Mouse (Mus musculus): ENCODE results near the gene Pacsin1. TPM values are rescaled to one million over a fixed set of nuclear protein-coding genes. Genes with fewer than 3 reads are reported as not detected.

Gene Pacsin1
- polyA plus RNA-seq, 1 experiment from 2014 or later = 2.7 TPM

DNA sequence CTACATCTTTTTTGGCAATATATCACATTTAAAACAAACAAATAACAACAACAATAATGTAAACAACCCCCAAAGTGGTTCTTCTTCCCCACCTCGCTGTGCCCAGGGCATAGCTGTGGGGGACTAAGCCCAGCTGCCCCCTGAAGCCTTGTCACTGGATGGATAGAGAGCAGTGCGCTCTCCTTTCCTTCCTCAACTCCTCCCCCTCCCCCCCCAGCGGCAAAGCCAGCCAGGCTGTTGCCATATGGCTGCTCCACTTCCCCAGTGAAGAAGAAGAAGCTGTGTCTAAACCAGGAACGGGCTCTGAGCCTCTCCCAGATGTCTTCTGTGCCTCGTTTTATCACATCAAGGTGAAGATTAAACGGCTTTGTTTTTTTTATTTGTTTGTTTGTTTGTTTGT lies 12.2 kb upstream of the Pacsin1 start:
- H3K9me3 ChIP-seq (ENCODE audit: control insufficient read depth, low read length) = no peaks in the 10 kb centered on the region
- no peaks in the 10 kb centered on the region for H3K27me3 ChIP-seq (replicated peaks; ENCODE audit: control insufficient read depth, insufficient read depth, low read length)
- H3K4me3 ChIP-seq (ENCODE audit: low read length) = no peak overlapping the region
- no peaks in the 10 kb centered on the region for H3K36me3 ChIP-seq (ENCODE audit: control insufficient read depth, insufficient read depth, low read length)
- peak overlapping the region; percentile 42; the same call in 1 of the 2 replicates for H3K27ac ChIP-seq (ENCODE audit: low read length)
- peak; percentile 34; the same call in 1 of the 2 replicates for ATAC-seq
- no peak overlapping the region for H3K9ac ChIP-seq (ENCODE audit: low read depth, low read length)
- H3K4me2 ChIP-seq (ENCODE audit: low read depth, low read length) = no peak overlapping the region
- H3K4me1 ChIP-seq (ENCODE audit: control insufficient read depth, insufficient read depth, low read length) = peaks cover 11% of the 10 kb centered on the region
- 24% methylated on average over 6 of the region's 6 CpGs for WGBS

DNA sequence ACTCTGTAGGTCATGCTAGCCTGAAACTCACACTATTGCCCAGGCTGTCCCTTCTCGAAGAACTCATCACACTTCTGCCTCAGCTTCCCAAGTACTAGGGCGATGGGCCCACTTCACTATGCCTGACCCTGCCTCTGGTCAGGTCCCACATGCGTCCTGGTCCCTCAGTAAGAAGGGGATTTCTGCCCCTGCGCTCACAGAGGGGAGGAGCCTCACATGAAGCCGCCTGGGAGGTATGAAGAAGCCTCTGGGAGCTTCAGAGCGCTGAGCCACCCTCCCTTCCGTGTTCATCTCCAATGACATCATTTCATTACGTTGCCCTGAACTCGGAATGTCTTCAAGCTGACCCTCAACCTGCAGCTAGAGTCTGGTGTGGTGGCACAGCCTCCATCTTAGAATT lies 11.6 kb upstream of the Pacsin1 start:
- no peak overlapping the region for H3K4me3 ChIP-seq (ENCODE audit: low read length)
- H3K4me2 ChIP-seq (ENCODE audit: low read depth, low read length) = no peak overlapping the region
- no peak overlapping the region for H3K27ac ChIP-seq (ENCODE audit: low read length)
- H3K9me3 ChIP-seq (ENCODE audit: control insufficient read depth, low read length) = no peaks in the 10 kb centered on the region
- no peak overlapping the region for H3K9ac ChIP-seq (ENCODE audit: low read depth, low read length)
- H3K36me3 ChIP-seq (ENCODE audit: control insufficient read depth, insufficient read depth, low read length) = no peaks in the 10 kb centered on the region
- no peak for ATAC-seq
- WGBS = 83% methylated on average over 9 of the region's 9 CpGs
- no peaks in the 10 kb centered on the region for H3K27me3 ChIP-seq (replicated peaks; ENCODE audit: control insufficient read depth, insufficient read depth, low read length)
- peaks cover 11% of the 10 kb centered on the region for H3K4me1 ChIP-seq (ENCODE audit: control insufficient read depth, insufficient read depth, low read length)

DNA sequence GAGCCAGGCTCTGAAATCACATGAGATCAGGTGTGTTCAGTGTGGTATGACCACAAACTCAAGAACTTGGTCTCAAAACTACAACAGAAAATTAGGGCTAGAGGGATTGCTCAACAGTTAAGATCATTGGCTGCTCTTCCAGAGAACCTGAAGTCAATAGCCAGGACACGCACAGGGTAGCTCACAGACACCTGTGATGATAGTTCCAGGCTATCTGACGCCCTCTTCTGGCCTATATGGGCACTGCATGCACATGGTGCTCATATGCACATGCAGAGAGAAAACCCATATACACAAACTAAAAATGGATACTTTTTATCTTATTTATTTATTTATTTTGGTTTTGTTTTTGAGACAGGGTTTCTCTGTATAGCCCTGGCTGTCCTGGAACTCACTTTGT lies 10.7 kb upstream of the Pacsin1 start:
- no peak overlapping the region for H3K4me3 ChIP-seq (ENCODE audit: low read length)
- H3K27ac ChIP-seq (ENCODE audit: low read length) = no peak overlapping the region
- no peaks in the 10 kb centered on the region for H3K27me3 ChIP-seq (replicated peaks; ENCODE audit: control insufficient read depth, insufficient read depth, low read length)
- no peak for ATAC-seq
- H3K4me2 ChIP-seq (ENCODE audit: low read depth, low read length) = no peak overlapping the region
- no peak overlapping the region for H3K9ac ChIP-seq (ENCODE audit: low read depth, low read length)
- WGBS = 46% methylated on average over 2 of the region's 2 CpGs
- no peaks in the 10 kb centered on the region for H3K9me3 ChIP-seq (ENCODE audit: control insufficient read depth, low read length)
- no peaks in the 10 kb centered on the region for H3K36me3 ChIP-seq (ENCODE audit: control insufficient read depth, insufficient read depth, low read length)
- peaks cover 11% of the 10 kb centered on the region for H3K4me1 ChIP-seq (ENCODE audit: control insufficient read depth, insufficient read depth, low read length)

DNA sequence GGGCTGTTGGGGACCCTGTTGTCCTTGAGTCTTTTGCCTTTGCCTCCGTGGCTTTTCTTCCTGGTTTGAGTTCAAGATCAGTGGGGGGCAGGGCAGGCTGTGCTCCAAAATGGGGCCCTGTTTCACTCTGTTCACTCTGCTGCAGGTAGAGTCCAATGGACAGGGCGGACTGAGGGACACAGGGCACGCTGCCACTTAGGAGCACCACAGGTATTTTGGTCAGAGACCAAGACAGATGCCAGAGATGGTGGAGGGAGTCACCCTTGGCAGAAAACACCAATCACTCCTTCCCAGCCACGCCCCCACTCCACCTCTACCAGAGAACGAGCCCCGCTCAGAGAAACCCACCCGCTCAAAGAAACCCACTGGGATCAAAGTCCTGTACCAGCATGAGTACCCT lies 9.5 kb upstream of the Pacsin1 start:
- Histone ChIP-seq H3K4me1 (ENCODE audit: control insufficient read depth, insufficient read depth, low read length) (peaks cover 11% of the 10 kb centered on the region), H3K9me3 (ENCODE audit: control insufficient read depth, low read length) (no peaks in the 10 kb centered on the region), H3K4me2 (ENCODE audit: low read depth, low read length) (no peak overlapping the region), H3K4me3 (ENCODE audit: low read length) (no peak overlapping the region), H3K36me3 (ENCODE audit: control insufficient read depth, insufficient read depth, low read length) (no peaks in the 10 kb centered on the region), H3K27ac (ENCODE audit: low read length) (no peak overlapping the region), H3K27me3 (replicated peaks; ENCODE audit: control insufficient read depth, insufficient read depth, low read length) (no peaks in the 10 kb centered on the region), H3K9ac (ENCODE audit: low read depth, low read length) (no peak overlapping the region)
- no peak for ATAC-seq
- 48% methylated on average over 7 of the region's 7 CpGs for WGBS

- no peak overlapping the region for H3K4me3 ChIP-seq (ENCODE audit: low read length)
- no peak overlapping the region for H3K9ac ChIP-seq (ENCODE audit: low read depth, low read length)
- WGBS = 10% methylated on average over 12 of the region's 12 CpGs
- H3K4me2 ChIP-seq (ENCODE audit: low read depth, low read length) = no peak overlapping the region
- H3K27ac ChIP-seq (ENCODE audit: low read length) = no peak overlapping the region
- ATAC-seq = peak; percentile 46; the same call in 1 of the 2 replicates
- H3K36me3 ChIP-seq (ENCODE audit: control insufficient read depth, insufficient read depth, low read length) = no peaks in the 10 kb centered on the region
- no peaks in the 10 kb centered on the region for H3K9me3 ChIP-seq (ENCODE audit: control insufficient read depth, low read length)
- H3K27me3 ChIP-seq (replicated peaks; ENCODE audit: control insufficient read depth, insufficient read depth, low read length) = peaks cover 11% of the 10 kb centered on the region; the same call in 1 of the 2 replicates
- H3K4me1 ChIP-seq (ENCODE audit: control insufficient read depth, insufficient read depth, low read length) = no peaks in the 10 kb centered on the region
These were observed 5.1 kb upstream of the Pacsin1 start for GRCm38 (mm10) chr17:27650160-27650559.

GRCm38 (mm10) chr17:27650586-27650985 lies 4.7 kb upstream of the Pacsin1 start:
- Histone ChIP-seq H3K4me3 (ENCODE audit: low read length) (no peak overlapping the region), H3K27me3 (replicated peaks; ENCODE audit: control insufficient read depth, insufficient read depth, low read length) (peaks cover 14% of the 10 kb centered on the region), H3K4me2 (ENCODE audit: low read depth, low read length) (no peak overlapping the region), H3K4me1 (ENCODE audit: control insufficient read depth, insufficient read depth, low read length) (peaks cover 4% of the 10 kb centered on the region), H3K27ac (ENCODE audit: low read length) (no peak overlapping the region), H3K9ac (ENCODE audit: low read depth, low read length) (no peak overlapping the region), H3K36me3 (ENCODE audit: control insufficient read depth, insufficient read depth, low read length) (no peaks in the 10 kb centered on the region), H3K9me3 (ENCODE audit: control insufficient read depth, low read length) (no peaks in the 10 kb centered on the region)
- 64% methylated on average over 13 of the region's 13 CpGs for WGBS
- ATAC-seq = no peak

- no peaks in the 10 kb centered on the region for H3K36me3 ChIP-seq (ENCODE audit: control insufficient read depth, insufficient read depth, low read length)
- H3K27me3 ChIP-seq (replicated peaks; ENCODE audit: control insufficient read depth, insufficient read depth, low read length) = peaks cover 25% of the 10 kb centered on the region
- H3K4me3 ChIP-seq (ENCODE audit: low read length) = no peak overlapping the region
- no peak overlapping the region for H3K27ac ChIP-seq (ENCODE audit: low read length)
- H3K4me1 ChIP-seq (ENCODE audit: control insufficient read depth, insufficient read depth, low read length) = peaks cover 9% of the 10 kb centered on the region
- ATAC-seq = no peak
- no peak overlapping the region for H3K4me2 ChIP-seq (ENCODE audit: low read depth, low read length)
- no peak overlapping the region for H3K9ac ChIP-seq (ENCODE audit: low read depth, low read length)
- H3K9me3 ChIP-seq (ENCODE audit: control insufficient read depth, low read length) = no peaks in the 10 kb centered on the region
- 81% methylated on average over 23 of the region's 23 CpGs for WGBS
These were observed 3.1 kb upstream of the Pacsin1 start for GRCm38 (mm10) chr17:27652046-27652790.

DNA sequence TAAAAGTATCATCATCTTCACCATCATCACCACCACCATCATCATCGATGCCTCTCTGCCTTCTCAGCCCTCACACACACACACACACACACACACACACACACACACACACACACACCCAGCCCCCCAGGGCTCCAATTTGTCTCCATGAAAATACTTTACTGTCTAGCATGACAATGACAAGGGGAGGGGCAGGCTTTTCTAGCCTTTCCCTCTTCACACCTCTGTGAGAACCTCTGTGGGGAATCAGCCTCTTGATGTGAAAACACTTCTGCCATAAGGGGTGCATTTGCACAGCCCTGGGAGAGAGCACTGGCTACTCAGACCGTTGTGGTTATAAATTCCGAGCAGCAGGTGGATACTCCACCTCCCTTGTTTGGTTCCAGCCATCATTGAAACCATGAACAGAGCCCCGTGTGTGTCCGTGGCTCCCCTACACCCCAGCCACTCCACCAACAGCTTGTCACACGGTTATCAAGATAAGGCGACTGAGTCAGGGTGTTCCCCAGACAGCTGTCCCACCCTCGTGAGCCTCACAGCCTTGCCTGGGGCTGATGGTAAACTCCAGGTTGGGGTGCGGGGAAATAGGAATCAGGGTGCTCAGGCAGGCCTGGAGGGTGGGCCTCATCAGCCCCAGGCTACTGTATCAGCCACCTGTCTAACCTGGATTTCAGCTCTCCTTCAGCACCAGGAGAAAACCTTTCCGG lies 1.9 kb upstream of the Pacsin1 start:
- no peak for ATAC-seq
- H3K9ac ChIP-seq (ENCODE audit: low read depth, low read length) = no peak overlapping the region
- H3K36me3 ChIP-seq (ENCODE audit: control insufficient read depth, insufficient read depth, low read length) = no peaks in the 10 kb centered on the region
- H3K4me2 ChIP-seq (ENCODE audit: low read depth, low read length) = no peak overlapping the region
- no peak overlapping the region for H3K27ac ChIP-seq (ENCODE audit: low read length)
- H3K4me3 ChIP-seq (ENCODE audit: low read length) = no peak overlapping the region
- WGBS = 58% methylated on average over 10 of the region's 10 CpGs
- H3K27me3 ChIP-seq (replicated peaks; ENCODE audit: control insufficient read depth, insufficient read depth, low read length) = peaks cover 25% of the 10 kb centered on the region
- no peaks in the 10 kb centered on the region for H3K9me3 ChIP-seq (ENCODE audit: control insufficient read depth, low read length)
- peaks cover 9% of the 10 kb centered on the region for H3K4me1 ChIP-seq (ENCODE audit: control insufficient read depth, insufficient read depth, low read length)

GRCm38 (mm10) chr17:27656011-27656399 lies 696 bp downstream of the Pacsin1 start:
- no peak overlapping the region for H3K27ac ChIP-seq (ENCODE audit: low read length)
- H3K27me3 ChIP-seq (replicated peaks; ENCODE audit: control insufficient read depth, insufficient read depth, low read length) = peaks cover 25% of the 10 kb centered on the region
- H3K9me3 ChIP-seq (ENCODE audit: control insufficient read depth, low read length) = no peaks in the 10 kb centered on the region
- WGBS = 9% methylated on average over 14 of the region's 14 CpGs
- H3K4me2 ChIP-seq (ENCODE audit: low read depth, low read length) = peak overlapping the region; percentile 80
- H3K4me1 ChIP-seq (ENCODE audit: control insufficient read depth, insufficient read depth, low read length) = peaks cover 9% of the 10 kb centered on the region
- no peaks in the 10 kb centered on the region for H3K36me3 ChIP-seq (ENCODE audit: control insufficient read depth, insufficient read depth, low read length)
- peak overlapping the region; percentile 53; the same call in 1 of the 2 replicates for H3K9ac ChIP-seq (ENCODE audit: low read depth, low read length)
- no peak for ATAC-seq
- H3K4me3 ChIP-seq (ENCODE audit: low read length) = peak overlapping the region; percentile 54
